8 mouse cellular contexts compared by ENCODE assay signal in the genomic region with DNA sequence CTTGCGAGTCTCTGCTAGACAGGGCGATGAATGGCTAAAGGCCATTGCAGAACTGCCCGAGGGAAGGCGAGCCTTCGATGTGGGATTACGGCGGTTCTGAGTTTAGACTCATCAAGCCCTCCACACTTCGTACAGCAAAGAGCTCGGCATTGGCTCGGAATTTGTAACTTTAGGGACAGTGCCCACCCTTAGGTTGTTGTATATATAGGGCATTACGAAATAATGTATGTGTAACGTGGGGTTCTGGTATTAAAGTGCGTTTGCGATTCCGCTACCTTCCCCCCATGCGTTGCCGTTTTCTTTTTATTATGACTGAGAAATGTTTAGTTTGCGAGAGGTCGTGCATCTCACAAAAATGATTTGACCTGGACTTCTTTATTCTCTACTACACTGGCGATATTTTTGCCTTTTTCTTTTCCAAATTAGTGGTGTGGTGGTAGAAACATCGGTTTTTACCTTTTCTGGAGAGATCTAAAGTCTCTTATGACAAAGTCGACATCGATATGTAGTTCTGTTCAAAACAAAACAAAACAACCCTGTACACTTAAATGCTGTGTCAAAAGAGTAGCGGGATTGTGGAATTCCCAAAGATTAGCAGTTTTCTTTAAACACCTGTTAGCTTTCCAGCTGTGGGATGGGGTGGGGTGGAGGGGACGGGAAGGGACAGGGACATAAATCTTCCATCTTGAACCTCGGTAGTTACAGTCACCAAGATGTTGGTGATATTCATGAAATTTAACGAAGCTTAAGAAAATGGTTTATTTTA. TPM values are rescaled to one million over a fixed set of nuclear protein-coding genes. Genes with fewer than 3 reads are reported as not detected.
DNase-seq lines count a peak whose midpoint lies in the region; ATAC-seq and TF ChIP-seq lines count a peak whose summit lies in the region.
"Not testable (repeated sequence)": the region's sequence is repeated elsewhere in the genome, so short reads cannot be mapped to it uniquely, and the experiment has no call there.

No protein-coding gene starts in this region.

- ATAC-seq in forebrain, embryonic 11.5 days (replicated peaks; ENCODE audit: low FRiP score), result peak; percentile 85
- ATAC-seq in heart, embryonic 15.5 days (replicated peaks; ENCODE audit: insufficient number of reproducible peaks, insufficient read depth, low FRiP score, low read depth), result peak; percentile 69
- not testable (repeated sequence) for ATAC-seq in intestine, embryonic 16.5 days; neural tube, embryonic 15.5 days (ENCODE audit: low FRiP score)

- in situ Hi-C loops in CH12.LX (cut with MboI; ENCODE audit: low pct_ligation_motif_present, low pct_unique_long_range_greater_than_20kb, low sequenced_read_pairs), result loop anchor here (25.0 kb wide), 2 partner anchors 305 to 555 kb away; a partner anchor contains a TSS

- H3K79me2 ChIP-seq in CH12.LX (replicated peaks; ENCODE audit: control insufficient read depth, extremely low read depth, insufficient read depth, poor library complexity, severe bottlenecking); liver, adult 2 months (ENCODE audit: control insufficient read depth, insufficient read depth, low read length): not testable (repeated sequence)

- not testable (repeated sequence) for TF ChIP-seq CTCF in CH12.LX (conservative IDR thresholded peaks at IDR 0.05 in 1 of 2, IDR thresholded peaks at IDR 0.05 in 1 of 2; ENCODE audit: low read depth in 2 of 2, low read length in 2 of 2); liver, adult 2 months (IDR thresholded peaks at IDR 0.05; ENCODE audit: low read depth, low read length)

- H3K4me2 ChIP-seq in CH12.LX (ENCODE audit: insufficient read depth, low read depth, poor library complexity, severe bottlenecking), result peak overlapping the region; percentile 98
- H3K4me2 ChIP-seq in forebrain, embryonic 11.5 days (ENCODE audit: low read depth, low read length, severe bottlenecking), result peak overlapping the region; percentile 41
- H3K4me2 ChIP-seq in heart, embryonic 15.5 days, result peak overlapping the region; percentile 70
- H3K4me2 ChIP-seq in intestine, embryonic 16.5 days (ENCODE audit: low read depth, low read length), result peak overlapping the region; percentile 77
- H3K4me2 ChIP-seq in neural tube, embryonic 15.5 days, result peak overlapping the region; percentile 75

- not testable (repeated sequence) for H3K36me3 ChIP-seq in CH12.LX (replicated peaks in 1 of 2; ENCODE audit: control insufficient read depth in 1 of 2, insufficient read depth in 1 of 2, low read length in 1 of 2); forebrain, embryonic 11.5 days (ENCODE audit: control insufficient read depth, insufficient read depth, low read length); heart, embryonic 15.5 days; intestine, embryonic 16.5 days (ENCODE audit: control insufficient read depth, insufficient read depth, low read length); liver, adult 2 months (ENCODE audit: control insufficient read depth, insufficient read depth, low read length); midbrain, embryonic 10.5 days; neural tube, embryonic 15.5 days

- H3K27me3 ChIP-seq in CH12.LX (replicated peaks); forebrain, embryonic 11.5 days (ENCODE audit: control insufficient read depth, insufficient read depth, low read length); heart, embryonic 15.5 days; intestine, embryonic 16.5 days (replicated peaks; ENCODE audit: control insufficient read depth, insufficient read depth, low read length); liver, adult 2 months (ENCODE audit: control insufficient read depth, insufficient read depth, low read length); midbrain, embryonic 10.5 days (ENCODE audit: low read depth, poor library complexity, severe bottlenecking); neural tube, embryonic 15.5 days (replicated peaks): not testable (repeated sequence)

- TF ChIP-seq RAD21 in CH12.LX (IDR thresholded peaks at IDR 0.05; ENCODE audit: low read depth, low read length), result not testable (repeated sequence)

- dilution Hi-C loops in CH12.LX (cut with MboI; ENCODE audit: extremely low pct_ligation_motif_present, extremely low pct_unique_long_range_greater_than_20kb, low sequenced_read_pairs), result not testable (repeated sequence)

- H3K9me3 ChIP-seq in CH12.LX (replicated peaks; ENCODE audit: low read length); forebrain, embryonic 11.5 days (ENCODE audit: control insufficient read depth, low read length); heart, embryonic 15.5 days (replicated peaks); intestine, embryonic 16.5 days (ENCODE audit: control insufficient read depth, low read length); midbrain, embryonic 10.5 days (replicated peaks); neural tube, embryonic 15.5 days (replicated peaks): not testable (repeated sequence)

- 12% methylated on average over 12 of the region's 27 CpGs for WGBS in forebrain, embryonic 11.5 days
- WGBS in heart, embryonic 15.5 days, result 7% methylated on average over 15 of the region's 27 CpGs
- WGBS in intestine, embryonic 16.5 days, result 6% methylated on average over 15 of the region's 27 CpGs
- WGBS in liver, adult 2 months, result 4% methylated on average over 15 of the region's 27 CpGs
- WGBS in midbrain, embryonic 10.5 days, result 14% methylated on average over 16 of the region's 27 CpGs
- WGBS in neural tube, embryonic 15.5 days, result 6% methylated on average over 14 of the region's 27 CpGs

- H3K4me3 ChIP-seq in CH12.LX (replicated peaks in 1 of 3; ENCODE audit: low read depth in 2 of 3, low read length in 2 of 3, poor library complexity in 1 of 3), result peak overlapping the region; percentile 61 to 95 (median 70)
- peak overlapping the region; percentile 37 for H3K4me3 ChIP-seq in forebrain, embryonic 11.5 days (ENCODE audit: low read depth, low read length)
- H3K4me3 ChIP-seq in heart, embryonic 15.5 days, result peak overlapping the region; percentile 50
- H3K4me3 ChIP-seq in intestine, embryonic 16.5 days (ENCODE audit: low read length), result peak overlapping the region; percentile 49
- H3K4me3 ChIP-seq in liver, adult 2 months (ENCODE audit: insufficient read depth, low read depth, low read length), result peak overlapping the region; percentile 51
- H3K4me3 ChIP-seq in midbrain, embryonic 10.5 days, result peak overlapping the region; percentile 52
- peak overlapping the region; percentile 42 for H3K4me3 ChIP-seq in neural tube, embryonic 15.5 days (replicated peaks)

- not testable (repeated sequence) for H3K27ac ChIP-seq in CH12.LX (ENCODE audit: insufficient read depth, low read depth); forebrain, embryonic 11.5 days (ENCODE audit: low read depth, low read length); heart, embryonic 15.5 days; intestine, embryonic 16.5 days (ENCODE audit: low read length); liver, adult 2 months (replicated peaks; ENCODE audit: insufficient read depth, low read depth, low read length)
- 0 out of 2 replicates have a peak overlapping the region, but pooled peaks have one; percentile 15 for H3K27ac ChIP-seq in midbrain, embryonic 10.5 days (replicated peaks)
- H3K27ac ChIP-seq in neural tube, embryonic 15.5 days (replicated peaks), result 0 out of 2 replicates have a peak overlapping the region, but pooled peaks have one; percentile 9

- peak; percentile 1; the same call in 1 of the 2 replicates for TF ChIP-seq POLR2A in CH12.LX (IDR thresholded peaks at IDR 0.05; ENCODE audit: low read depth, low read length)
- not testable (repeated sequence) for TF ChIP-seq POLR2A in liver, adult 2 months (IDR thresholded peaks at IDR 0.05; ENCODE audit: extremely low read depth, insufficient read depth, low read length)

- not testable (repeated sequence) for DNase-seq in CH12.LX (ENCODE audit: extremely low read depth); forebrain, embryonic 11.5 days (ENCODE audit: low spot score); midbrain, embryonic 10.5 days (ENCODE audit: low spot score)
- DNase-seq in c-Kit-positive CD71-positive TER-119-negative erythroid progenitor cells, embryonic 14.5 days (ENCODE audit: low read depth), result peak; percentile 19
- DNase-seq in liver, adult 2 months (ENCODE audit: extremely low read depth, low read depth, low spot score), result peak; percentile 12

- TF ChIP-seq EP300 in CH12.LX (IDR thresholded peaks at IDR 0.05; ENCODE audit: low read length), result not testable (repeated sequence)

- peak overlapping the region; percentile 96 for H3K9ac ChIP-seq in CH12.LX (ENCODE audit: insufficient read depth, low read depth)
- H3K9ac ChIP-seq in forebrain, embryonic 11.5 days (ENCODE audit: low read length), result peak overlapping the region; percentile 33; the same call in 1 of the 2 replicates
- peak overlapping the region; percentile 52 for H3K9ac ChIP-seq in heart, embryonic 15.5 days
- H3K9ac ChIP-seq in intestine, embryonic 16.5 days (ENCODE audit: low read depth, low read length), result peak overlapping the region; percentile 59
- peak overlapping the region; percentile 70 for H3K9ac ChIP-seq in liver, adult 2 months (ENCODE audit: low read depth, low read length)
- H3K9ac ChIP-seq in neural tube, embryonic 15.5 days (replicated peaks), result peak overlapping the region; percentile 51

- H3K4me1 ChIP-seq in CH12.LX (ENCODE audit: control insufficient read depth in 1 of 2, insufficient read depth in 2 of 2), result peaks cover 6 to 22% of the 10 kb centered on the region in 2 experiments; a peak in 2 of 4 replicates
- H3K4me1 ChIP-seq in forebrain, embryonic 11.5 days (replicated peaks; ENCODE audit: control insufficient read depth, insufficient read depth, low read length); intestine, embryonic 16.5 days (ENCODE audit: control insufficient read depth, insufficient read depth, low read length); liver, adult 2 months (ENCODE audit: control insufficient read depth, insufficient read depth, low read length); neural tube, embryonic 15.5 days: not testable (repeated sequence)
- H3K4me1 ChIP-seq in heart, embryonic 15.5 days (replicated peaks), result peaks cover 11% of the 10 kb centered on the region
- peaks cover 11% of the 10 kb centered on the region for H3K4me1 ChIP-seq in midbrain, embryonic 10.5 days

RNA-seq across cellular contexts. Expression of a gene that starts 0.5 kb away (rescaled TPM):
- total RNA-seq in CH12.LX (2012; rRNA removed), result 4.2 and 4.5 TPM in 2 replicates
- 8.8 and 10.7 TPM in 2 replicates for total RNA-seq in CH12.LX (2014; rRNA removed)
- polyA plus RNA-seq in CH12.LX (2012; ENCODE audit: insufficient read length, low read depth), result 3.7 and 3.8 TPM in 2 replicates
- 3.8 and 4.8 TPM in 2 replicates for polyA plus RNA-seq in forebrain, embryonic 11.5 days (2014; fragmentation: Nextera tagmentation; extraction: Ambion mirVana)
- polyA plus RNA-seq in heart, embryonic 15.5 days (2015; fragmentation: Nextera tagmentation; extraction: Ambion mirVana), result 1.3 and 1.9 TPM in 2 replicates
- 3.3 and 3.7 TPM in 2 replicates for polyA plus RNA-seq in intestine, embryonic 16.5 days (2015; fragmentation: Nextera tagmentation; extraction: Ambion mirVana)
- total RNA-seq in liver, adult 2 months (2014; rRNA removed), result 1.1 and 2.0 TPM in 2 replicates
- polyA plus RNA-seq in liver, adult 2 months (2012; rRNA removed), result 0.16 and 0.21 TPM in 2 replicates
- polyA plus RNA-seq in midbrain, embryonic 10.5 days (2016; fragmentation: Nextera tagmentation; extraction: Ambion mirVana), result 3.0 and 4.0 TPM in 2 replicates
- polyA plus RNA-seq in neural tube, embryonic 15.5 days (2015; fragmentation: Nextera tagmentation; extraction: Ambion mirVana), result 2.2 and 2.9 TPM in 2 replicates

Comparison
In these comparisons a context has a peak if more than half of its experiments do, and no peak if none do; other contexts are left out.
1. H3K4me2 ChIP-seq: peak in every context shown above with its lines; median percentile 98 in CH12.LX; 77 in intestine, embryonic 16.5 days; 75 in neural tube, embryonic 15.5 days; 70 in heart, embryonic 15.5 days; 41 in forebrain, embryonic 11.5 days.
2. H3K9ac ChIP-seq: peak in every context shown above with its lines; median percentile 96 in CH12.LX; 70 in liver, adult 2 months; 59 in intestine, embryonic 16.5 days; 52 in heart, embryonic 15.5 days; 51 in neural tube, embryonic 15.5 days; 33 in forebrain, embryonic 11.5 days.